Mouse (Mus musculus) gastrocnemius, adult 2 months (tissue): ENCODE measurements at regions not wholly inside any gene's neighbourhood (a gene's known extent, or its start where the extent isn't known, plus 50 kb on each side); places are given as distances from the start of the nearest gene placed in this dataset.

Source experiments
- DNase-seq: peaks from one replicate; pipeline ENCODE4 v3.0.0; 2022
- H3K27ac ChIP-seq: fragments of 200-600 bp; 2 replicates; pipeline ENCODE4 v1.8.1; 2022; ENCODE audit warnings: mild to moderate bottlenecking
- H3K4me3 ChIP-seq: fragments of 200-600 bp; 2 replicates; pipeline ENCODE4 v1.8.1; 2022; ENCODE audit warnings: mild to moderate bottlenecking, moderate library complexity
- CTCF ChIP-seq: fragments of 200-600 bp; IDR thresholded peaks from 2 replicates; pipeline ENCODE4 v1.8.1; 2022; ENCODE audit warnings: antibody characterized with exemption, mild to moderate bottlenecking, moderate library complexity
- intact Hi-C: fragments of 180-260 bp; cut with DNase I; formaldehyde crosslinking; loops from one replicate; pipeline ENCODE4 v1.15.1; 2025

DNA sequence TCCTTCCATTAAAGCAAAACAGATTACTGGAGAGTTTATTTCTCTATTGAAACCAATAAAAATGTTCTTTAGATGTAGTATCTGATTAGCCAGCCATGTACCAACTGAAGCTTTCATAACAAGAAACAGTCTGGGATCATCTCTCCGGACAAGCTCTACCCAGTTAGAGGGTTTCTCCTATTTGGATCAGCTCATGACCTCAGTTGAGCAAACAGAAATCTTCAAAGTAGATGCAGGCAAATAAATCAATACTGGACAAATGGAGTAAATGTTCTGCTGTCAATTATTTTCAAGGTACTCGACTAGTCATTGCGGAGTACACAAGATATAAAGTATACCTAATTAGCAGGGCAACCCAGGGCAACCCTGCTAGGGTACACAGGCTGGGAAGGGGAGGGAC, 67.4 kb downstream of the Avpr1a start:
- no peak for TF ChIP-seq CTCF
- intact Hi-C loops: no loop called here
- Histone ChIP-seq H3K4me3 (no peak overlapping the region), H3K27ac (no peak overlapping the region)
- no peak for DNase-seq

DNA sequence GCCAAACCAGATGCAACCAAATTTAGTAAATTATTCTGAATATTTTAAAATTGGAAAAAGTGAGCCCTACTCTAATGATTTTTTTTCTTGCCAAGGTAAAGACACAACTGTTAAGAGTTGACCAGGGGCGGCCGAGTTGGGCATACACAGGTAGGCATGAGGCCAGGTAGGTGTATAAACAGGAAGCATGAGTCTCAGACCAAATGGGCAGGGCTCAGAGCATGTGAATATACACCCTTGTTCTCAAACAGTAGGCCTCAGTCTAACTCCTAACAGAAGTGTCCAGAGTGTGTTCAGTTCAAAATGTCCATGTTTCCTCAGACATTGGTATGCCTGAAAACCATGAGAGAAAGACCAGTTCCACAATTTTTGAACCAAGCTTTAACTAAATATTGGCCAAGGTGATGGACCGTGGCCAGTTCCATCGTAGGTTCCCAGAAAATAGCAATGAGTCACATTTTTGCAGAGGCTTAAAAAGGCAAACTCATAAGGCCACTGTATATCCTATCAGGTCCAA, 71.0 kb downstream of the Avpr1a start:
- intact Hi-C loops: no loop called here
- TF ChIP-seq CTCF: no peak
- no peak for DNase-seq
- no peak overlapping the region for H3K4me3 ChIP-seq
- H3K27ac ChIP-seq: no peak overlapping the region

DNA sequence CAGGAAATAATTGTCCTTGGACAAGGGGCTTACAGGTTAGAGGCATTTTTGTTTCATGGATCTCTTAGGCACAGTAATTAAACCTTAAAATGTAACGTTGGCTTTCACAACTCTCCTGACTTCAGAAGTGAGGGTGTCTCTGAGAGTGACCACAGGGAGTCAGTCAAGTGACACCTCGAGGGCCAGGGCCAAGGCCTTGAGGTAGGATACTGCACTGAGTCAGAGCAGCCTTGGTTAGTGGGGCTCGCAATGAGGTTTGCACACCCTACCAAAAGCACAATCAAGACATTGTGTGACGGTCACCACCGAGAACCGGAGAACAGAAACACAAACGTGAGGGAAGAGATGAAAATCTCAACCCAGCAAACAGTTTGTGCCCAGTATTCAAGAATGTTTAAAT, 71.7 kb downstream of the Avpr1a start:
- intact Hi-C loops: no loop called here
- H3K27ac ChIP-seq: no peak overlapping the region
- TF ChIP-seq CTCF: no peak
- H3K4me3 ChIP-seq: no peak overlapping the region
- no peak for DNase-seq

DNA sequence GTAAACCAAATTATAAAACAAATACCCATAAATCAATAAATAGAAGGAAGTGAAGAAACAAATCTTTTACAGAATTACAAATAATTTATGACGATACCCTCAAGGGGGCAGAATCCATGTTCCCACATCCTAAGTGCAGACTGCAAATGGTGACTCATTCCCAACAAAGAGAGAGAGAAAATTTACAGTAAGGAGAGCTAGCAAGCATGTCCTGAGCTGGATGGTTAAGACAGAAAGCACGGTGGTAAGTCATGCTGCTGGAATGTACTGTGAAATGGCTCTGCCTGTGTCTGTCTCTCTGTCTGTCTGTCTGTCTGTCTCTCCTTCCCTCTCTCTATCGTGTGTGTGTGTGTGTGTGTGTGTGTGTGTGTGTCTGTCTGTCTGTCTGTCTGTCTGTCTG, 74.3 kb downstream of the Avpr1a start:
- Histone ChIP-seq H3K27ac (no peak overlapping the region), H3K4me3 (no peak overlapping the region)
- no peak for DNase-seq
- intact Hi-C loops: no loop called here
- no peak for TF ChIP-seq CTCF

DNA sequence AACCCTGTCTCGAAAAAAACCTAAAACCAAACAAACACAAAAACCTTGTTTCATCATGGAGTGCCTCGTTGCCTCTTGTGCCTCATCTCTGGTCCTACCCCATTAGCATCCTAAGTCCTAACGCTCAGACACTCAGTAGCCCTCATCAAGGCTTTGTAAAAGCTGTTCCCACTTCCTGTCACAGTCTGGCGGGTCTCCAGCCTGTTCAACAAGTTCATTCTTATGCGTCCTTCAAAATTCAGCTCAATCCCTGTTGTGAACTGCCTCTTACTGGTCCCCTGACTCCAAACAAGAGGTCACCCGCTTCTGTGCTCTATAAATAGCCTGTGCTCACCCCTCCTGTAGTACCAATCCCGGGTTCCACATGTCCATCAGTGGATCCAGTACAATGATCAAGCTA, 77.1 kb downstream of the Avpr1a start:
- no peak for TF ChIP-seq CTCF
- Histone ChIP-seq H3K4me3 (no peak overlapping the region), H3K27ac (no peak overlapping the region)
- DNase-seq: peak; percentile 29
- intact Hi-C loops: loop anchor here (5.0 kb wide), 1 partner anchor 78 kb away; the partner anchor contains the start of gene Avpr1a

DNA sequence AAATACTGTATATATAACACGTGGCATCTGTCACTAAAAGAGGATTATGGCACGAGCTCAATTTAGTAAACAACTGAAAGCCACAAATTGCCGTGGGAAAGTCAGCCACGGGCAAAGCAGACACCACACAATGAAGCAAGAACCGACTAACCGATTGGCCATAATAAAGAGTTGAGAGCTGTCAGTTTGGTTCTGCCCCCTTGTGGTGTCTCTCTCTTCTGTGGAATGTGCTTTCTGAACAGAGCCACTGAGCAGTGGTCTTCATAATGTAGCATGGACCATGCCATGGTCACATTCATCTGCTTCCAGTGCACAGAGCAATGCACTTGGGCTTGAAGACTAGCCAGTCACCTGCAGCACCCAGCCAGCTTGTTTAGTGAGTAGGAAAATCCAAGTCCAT, 77.5 kb downstream of the Avpr1a start:
- Histone ChIP-seq H3K4me3 (no peak overlapping the region), H3K27ac (no peak overlapping the region)
- DNase-seq: no peak
- TF ChIP-seq CTCF: no peak
- intact Hi-C loops: loop anchor here (5.0 kb wide), 1 partner anchor 79 kb away; the partner anchor contains the start of gene Avpr1a

DNA sequence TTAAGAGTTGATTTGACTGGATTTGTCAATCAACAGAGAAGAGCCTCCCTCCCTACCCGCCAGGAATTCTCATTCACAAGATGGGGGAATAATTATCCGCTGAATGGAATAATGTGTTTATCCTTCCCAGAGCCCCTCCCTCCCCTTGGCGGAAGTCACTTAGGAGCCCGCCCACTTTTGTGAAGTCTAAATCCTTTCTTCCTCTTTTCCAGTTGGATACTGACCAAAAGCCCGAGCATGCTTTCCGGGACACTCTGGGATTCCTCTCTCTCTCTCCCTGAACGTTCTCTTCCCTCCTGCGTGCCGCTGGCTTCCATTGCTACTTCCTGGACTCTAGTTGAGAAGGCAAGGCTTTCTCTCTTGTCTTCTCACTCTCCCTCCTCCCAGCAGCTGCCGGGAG, 79.9 kb downstream of the Avpr1a start:
- peak overlapping the region; percentile 61 for H3K27ac ChIP-seq
- peak overlapping the region; percentile 55 for H3K4me3 ChIP-seq
- TF ChIP-seq CTCF: no peak
- intact Hi-C loops: loop anchor here (5.0 kb wide), 1 partner anchor 81 kb away; the partner anchor contains the start of gene Avpr1a
- peak; percentile 31 for DNase-seq

DNA sequence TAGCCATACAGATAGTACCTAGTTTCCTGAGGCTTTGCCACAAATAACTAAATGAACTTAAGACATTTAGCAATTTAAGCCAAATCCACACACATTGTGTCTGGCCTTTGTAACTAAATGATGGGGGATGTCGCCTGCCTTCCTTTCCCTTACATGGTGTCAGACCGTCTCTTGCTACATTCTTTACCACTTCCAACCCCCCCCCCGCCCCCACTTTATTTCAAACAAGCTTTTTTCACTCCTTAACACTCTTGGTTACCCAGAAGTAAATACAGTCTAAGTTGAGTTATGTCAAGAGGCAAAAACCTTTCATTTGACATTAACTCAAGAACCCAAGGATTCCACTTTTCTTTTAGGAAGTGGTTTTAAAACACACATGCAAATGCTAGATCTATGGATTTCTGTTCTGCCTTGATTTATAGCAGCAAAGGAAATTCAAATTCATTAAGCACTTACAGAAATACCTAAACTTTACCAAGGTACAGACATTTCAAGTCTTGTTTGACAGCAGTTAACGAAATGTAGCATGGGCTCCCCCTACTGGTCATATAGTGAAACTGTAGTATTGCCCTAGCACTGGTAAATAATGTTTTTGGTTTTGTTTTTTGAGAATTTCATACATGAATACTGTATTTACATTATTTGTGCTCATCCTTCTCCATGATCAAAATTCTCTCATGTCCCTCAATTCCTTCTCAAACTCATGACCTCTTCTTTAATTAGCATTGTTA, 80.8 kb downstream of the Avpr1a start:
- H3K27ac ChIP-seq: no peak overlapping the region
- intact Hi-C loops: loop anchor here (1.0 to 5.0 kb wide), 2 partner anchors 82 to 346 kb away; partner anchors contain the start of gene Avpr1a
- DNase-seq: no peak

DNA sequence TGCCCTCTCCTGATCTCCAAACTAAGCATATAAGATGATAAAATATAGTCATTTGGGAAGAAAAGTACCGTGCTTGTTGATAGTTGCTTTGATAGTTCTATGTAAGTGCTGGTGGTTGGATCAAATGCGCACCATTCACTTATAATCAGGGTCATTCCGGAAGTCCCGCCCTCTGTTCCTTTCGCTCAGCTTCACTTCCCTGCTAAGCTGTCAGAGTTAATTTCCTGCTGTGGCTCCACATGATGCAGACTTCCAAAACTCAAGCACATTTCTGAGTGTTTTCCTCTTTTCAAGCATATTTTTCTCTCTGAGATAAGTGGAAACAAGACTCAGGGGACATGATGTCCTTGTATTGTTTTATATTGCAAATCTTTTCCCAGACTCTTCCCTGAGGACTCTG, 86.4 kb downstream of the Avpr1a start:
- no peak for TF ChIP-seq CTCF
- intact Hi-C loops: loop anchor here (5.0 kb wide), 1 partner anchor 432 kb away; no protein-coding TSS in a partner anchor
- Histone ChIP-seq H3K27ac (peak overlapping the region; percentile 66), H3K4me3 (peak overlapping the region; percentile 24; the same call in 1 of the 2 replicates)
- peak; percentile 29 for DNase-seq

More for the DNA sequence above, 80.8 kb downstream of the Avpr1a start:
- H3K4me3 ChIP-seq: no peak overlapping the region
- TF ChIP-seq CTCF: peak; percentile 92

DNA sequence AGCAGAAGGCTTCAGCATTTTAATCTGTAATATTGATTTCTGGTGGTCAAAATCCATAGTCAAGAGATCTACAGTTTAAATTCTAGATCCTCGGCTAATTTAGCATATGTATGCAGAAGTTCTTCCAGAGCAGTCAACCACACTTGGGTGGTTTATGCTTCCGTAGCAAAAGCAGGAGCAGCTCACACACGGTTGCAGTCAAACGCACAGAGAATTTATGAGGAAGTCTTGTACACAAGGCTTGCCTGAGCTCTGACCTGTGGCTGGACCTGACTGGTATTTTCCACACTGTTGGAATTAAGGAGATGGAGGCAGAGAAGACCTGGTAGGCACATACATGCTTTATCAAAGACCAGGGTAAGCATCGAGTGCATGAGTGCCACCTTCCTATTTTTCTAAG, 86.8 kb downstream of the Avpr1a start:
- intact Hi-C loops: no loop called here
- TF ChIP-seq CTCF: no peak
- Histone ChIP-seq H3K4me3 (no peak overlapping the region), H3K27ac (peak overlapping the region; percentile 49)
- no peak for DNase-seq

DNA sequence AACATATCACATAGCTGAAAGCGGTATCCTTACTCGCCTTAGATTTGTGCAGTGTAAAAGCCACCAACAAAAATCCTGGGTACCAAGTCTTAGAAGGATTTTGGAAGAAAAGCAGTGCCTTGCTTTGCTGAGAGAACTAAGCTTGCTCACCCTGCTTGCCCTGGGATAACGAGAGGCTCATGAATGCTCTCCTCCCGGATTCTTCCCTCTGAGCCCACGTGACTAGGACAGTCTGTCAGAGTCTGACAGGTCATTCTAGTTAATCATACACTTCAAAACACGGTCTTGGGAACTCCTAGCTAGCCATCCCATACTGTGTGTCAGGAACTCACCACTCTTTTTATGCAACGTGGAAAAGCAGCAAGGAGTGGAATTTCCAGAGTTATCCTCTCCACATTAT, 91.4 kb downstream of the Avpr1a start:
- Histone ChIP-seq H3K4me3 (no peak overlapping the region), H3K27ac (no peak overlapping the region)
- DNase-seq: no peak
- intact Hi-C loops: no loop called here
- no peak for TF ChIP-seq CTCF

DNA sequence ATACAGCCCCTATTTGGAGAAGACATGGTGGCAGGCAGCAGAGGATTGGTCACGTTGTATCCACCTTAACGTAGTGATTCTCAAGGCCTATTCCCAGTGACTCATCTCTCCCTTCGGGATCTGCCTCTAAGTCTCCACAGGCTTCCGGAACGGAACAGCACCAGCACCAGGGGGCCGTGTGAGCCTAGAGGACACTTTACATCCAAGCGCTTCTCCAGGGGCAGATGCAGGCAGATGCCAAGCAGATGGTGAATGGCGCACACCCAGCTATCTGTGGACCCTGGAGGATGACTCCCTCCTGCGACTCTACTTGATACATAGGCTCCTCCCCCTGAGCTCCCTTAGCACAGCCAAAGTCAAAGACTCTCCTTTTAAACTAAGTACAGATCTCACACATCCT, 94.3 kb downstream of the Avpr1a start:
- DNase-seq: no peak
- H3K27ac ChIP-seq: no peak overlapping the region
- TF ChIP-seq CTCF: no peak
- no peak overlapping the region for H3K4me3 ChIP-seq
- intact Hi-C loops: loop anchor here (2.0 kb wide), 1 partner anchor 70 kb away; no protein-coding TSS in a partner anchor

DNA sequence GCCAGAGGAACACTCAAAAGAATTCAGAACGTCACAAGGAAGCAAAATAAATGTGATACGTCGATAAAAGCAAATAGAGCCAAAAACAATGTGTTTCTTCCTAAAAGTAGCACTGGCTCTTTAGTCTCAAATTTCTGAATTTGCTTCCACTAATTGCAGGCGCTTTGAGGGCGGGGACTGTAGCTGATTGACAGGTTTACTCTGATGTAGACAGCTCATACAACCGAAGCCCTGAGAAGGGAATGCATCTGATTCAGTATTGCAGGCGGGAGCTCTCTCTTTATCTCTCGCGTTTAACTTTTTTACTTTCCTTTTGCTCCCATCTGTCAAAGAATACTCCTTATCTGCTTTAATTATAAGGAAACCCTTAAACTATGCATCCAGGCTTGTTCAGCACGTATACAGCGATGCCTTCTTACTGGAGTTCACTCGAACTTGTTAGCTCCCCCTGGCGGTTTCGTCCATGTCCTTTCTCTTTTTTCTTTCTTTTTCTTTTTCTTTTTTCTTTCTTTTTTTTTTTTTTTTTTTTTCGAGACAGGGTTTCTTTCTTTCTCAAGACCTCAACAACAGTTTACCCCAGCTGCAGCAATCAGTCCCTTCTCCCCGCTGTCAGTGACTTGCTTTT, 95.9 kb downstream of the Avpr1a start:
- DNase-seq: peak; percentile 49
- TF ChIP-seq CTCF: peak; percentile 62
- Histone ChIP-seq H3K4me3 (peak overlapping the region; percentile 68), H3K27ac (no peak overlapping the region)
- intact Hi-C loops: no loop called here
